Mouse (Mus musculus) layer of hippocampus, adult 11-12 months (tissue): Measurements from ENCODE around the gene Gm20388.

Source experiments
- DNase-seq: peaks from one replicate; pipeline ENCODE4 v3.0.0; 2022; ENCODE audit warnings: low spot score

The Gm20388 gene

GRCm38 (mm10) chr8:119964859-119965258 is 54.2 kb downstream of the Gm20388 start:
- DNase-seq, result no peak

- no peak for DNase-seq
These were observed 56.8 kb downstream of the Gm20388 start for GRCm38 (mm10) chr8:119967435-119967834.

GRCm38 (mm10) chr8:119970169-119970568 is 59.5 kb downstream of the Gm20388 start:
- DNase-seq, result no peak

GRCm38 (mm10) chr8:119972558-119972957 is 61.9 kb downstream of the Gm20388 start:
- no peak for DNase-seq

GRCm38 (mm10) chr8:119978770-119979381 is 68.2 kb downstream of the Gm20388 start:
- no peak for DNase-seq

GRCm38 (mm10) chr8:119981253-119981652 is 70.6 kb downstream of the Gm20388 start:
- DNase-seq, result no peak

GRCm38 (mm10) chr8:119984085-119984484 is 73.4 kb downstream of the Gm20388 start:
- DNase-seq, result no peak

GRCm38 (mm10) chr8:119986174-119986573 is 75.5 kb downstream of the Gm20388 start:
- no peak for DNase-seq

- DNase-seq, result no peak
These were observed 77.4 kb downstream of the Gm20388 start for GRCm38 (mm10) chr8:119988087-119988486.

GRCm38 (mm10) chr8:119992249-119992648 is 81.6 kb downstream of the Gm20388 start, which contains the start of gene Crispld2:
TSS of gene Crispld2 (plus strand) at chr8:119992438.
- peak; percentile 56 for DNase-seq

- no peak for DNase-seq
These were observed 83.5 kb downstream of the Gm20388 start for GRCm38 (mm10) chr8:119994114-119994513.

- no peak for DNase-seq
These were observed 83.9 kb downstream of the Gm20388 start for GRCm38 (mm10) chr8:119994556-119994955.

GRCm38 (mm10) chr8:119997266-119997665 is 86.6 kb downstream of the Gm20388 start:
- DNase-seq, result no peak

- DNase-seq, result no peak
These were observed 89.8 kb downstream of the Gm20388 start for GRCm38 (mm10) chr8:120000461-120000860.

- no peak for DNase-seq
These were observed 91.1 kb downstream of the Gm20388 start for GRCm38 (mm10) chr8:120001712-120002111.

GRCm38 (mm10) chr8:120002348-120002747 is 91.7 kb downstream of the Gm20388 start:
- DNase-seq, result no peak

GRCm38 (mm10) chr8:120004154-120004702 is 93.6 kb downstream of the Gm20388 start:
- DNase-seq, result no peak

- DNase-seq, result no peak
These were observed 94.2 kb downstream of the Gm20388 start for GRCm38 (mm10) chr8:120004705-120005381.

GRCm38 (mm10) chr8:120006645-120007160 is 96.1 kb downstream of the Gm20388 start:
- no peak for DNase-seq

- DNase-seq, result no peak
These were observed 96.5 kb downstream of the Gm20388 start for GRCm38 (mm10) chr8:120007178-120007577.

GRCm38 (mm10) chr8:120009284-120009683 is 98.6 kb downstream of the Gm20388 start:
- DNase-seq, result no peak

GRCm38 (mm10) chr8:120012491-120012890 is 101.8 kb downstream of the Gm20388 start:
- DNase-seq, result no peak

GRCm38 (mm10) chr8:120012927-120013326 is 102.3 kb downstream of the Gm20388 start:
- DNase-seq, result no peak
